Mouse (Mus musculus) cerebellum, adult 2 months (tissue): ENCODE measurements around the gene Depdc5. TPM values are rescaled to one million over a fixed set of nuclear protein-coding genes. Genes with fewer than 3 reads are reported as not detected.
A peak's percentile ranks its signal among the peaks of the same experiment; 100 is the strongest.

Experiments
- DNase-seq, 2 experiments: peaks; one replicate each; pipeline ENCODE4 v3.0.0; 2021
- H3K27ac ChIP-seq: fragments of 200-500 bp; 2 replicates; pipeline ENCODE4 v1.5.1; 2012; ENCODE audit warnings: low read length, control low read depth, inconsistent platforms; ENCODE audit not compliant: insufficient read depth
- H3K27me3 ChIP-seq: fragments of 200-500 bp; 2 replicates; pipeline ENCODE4 v1.6.1; 2012; ENCODE audit warnings: inconsistent platforms, mild to moderate bottlenecking, low read length, moderate library complexity; ENCODE audit not compliant: control insufficient read depth, insufficient read depth
- H3K4me1 ChIP-seq: fragments of 200-500 bp; 2 replicates; pipeline ENCODE4 v1.6.1; 2011; ENCODE audit warnings: low read length; ENCODE audit not compliant: control insufficient read depth, insufficient read depth
- H3K4me3 ChIP-seq: fragments of 200-500 bp; replicated peaks from 2 replicates; pipeline ENCODE3; 2011; ENCODE audit warnings: mild to moderate bottlenecking, low read depth, low read length, control low read depth; ENCODE audit not compliant: insufficient read depth
- CTCF ChIP-seq: fragments of 200-500 bp; IDR thresholded peaks from 2 replicates; pipeline ENCODE4 v1.5.1; 2011; ENCODE audit warnings: low read depth, mild to moderate bottlenecking, control low read depth, low read length, moderate library complexity, borderline replicate concordance; ENCODE audit not compliant: insufficient read depth
- POLR2A ChIP-seq: fragments of 200-500 bp; IDR thresholded peaks from 2 replicates; pipeline ENCODE4 v1.6.1; 2011; ENCODE audit warnings: low read length, control low read depth, borderline replicate concordance; ENCODE audit not compliant: insufficient read depth
- WGBS: fragments of 180-500 bp; shearing (Covaris S2); methylation state at CpG from one replicate; pipeline ENCODE4 v1.1.7; 2018; 5-methylcytosine and 5-hydroxymethylcytosine counted together
- polyA plus RNA-seq: library from polyadenylated mRNA; depleted of rRNA; stranded (reverse); fragments of >200 nt; gene quantifications from 2 replicates; pipeline ENCODE4 v1.2.3, GENCODE M21; 2012

Gene Depdc5
- polyA plus RNA-seq, 1 experiment: 45.8 TPM

- 68% methylated on average over 11 of the region's 11 CpGs for WGBS
- TF ChIP-seq CTCF (no peak), POLR2A (no peak)
- no peak overlapping the region for H3K27ac ChIP-seq
- no peaks in the 10 kb centered on the region for H3K27me3 ChIP-seq
- H3K4me3 ChIP-seq: no peak overlapping the region
- no peak for DNase-seq
- peaks cover 10% of the 10 kb centered on the region for H3K4me1 ChIP-seq
Observed at GRCm38 (mm10) chr5:33005442-33006145, 142.1 kb downstream of the Depdc5 start.

- no peak for DNase-seq
- peaks cover 20% of the 10 kb centered on the region for H3K4me1 ChIP-seq
- no peak overlapping the region for H3K4me3 ChIP-seq
- WGBS: 48% methylated on average over 8 of the region's 8 CpGs
- TF ChIP-seq POLR2A (no peak), CTCF (no peak)
- no peaks in the 10 kb centered on the region for H3K27me3 ChIP-seq
- H3K27ac ChIP-seq: no peak overlapping the region
Observed at GRCm38 (mm10) chr5:33006670-33007069, 143.2 kb downstream of the Depdc5 start.

GRCm38 (mm10) chr5:33007371-33007770 lies 143.9 kb downstream of the Depdc5 start:
- H3K27ac ChIP-seq: no peak overlapping the region
- no peak for DNase-seq
- no peak for TF ChIP-seq CTCF
- no peak for TF ChIP-seq POLR2A
- no peaks in the 10 kb centered on the region for H3K27me3 ChIP-seq
- H3K4me3 ChIP-seq: no peak overlapping the region
- H3K4me1 ChIP-seq: peaks cover 26% of the 10 kb centered on the region
- WGBS: 85% methylated on average over 4 of the region's 4 CpGs

- no peak overlapping the region for H3K4me3 ChIP-seq
- H3K27ac ChIP-seq: no peak overlapping the region
- H3K4me1 ChIP-seq: peaks cover 26% of the 10 kb centered on the region
- no peak for TF ChIP-seq CTCF
- no peak for DNase-seq
- no peaks in the 10 kb centered on the region for H3K27me3 ChIP-seq
- WGBS: 91% methylated on average over 2 of the region's 2 CpGs
Observed at GRCm38 (mm10) chr5:33009301-33009700, 145.8 kb downstream of the Depdc5 start.

- H3K4me3 ChIP-seq: no peak overlapping the region
- peak; percentile 33 to 38 for DNase-seq
- no peak for TF ChIP-seq POLR2A
- TF ChIP-seq CTCF: no peak
- no peak overlapping the region for H3K27ac ChIP-seq
- H3K4me1 ChIP-seq: peaks cover 26% of the 10 kb centered on the region
- WGBS: 60% methylated on average over 14 of the region's 14 CpGs
- H3K27me3 ChIP-seq: no peaks in the 10 kb centered on the region
Observed at GRCm38 (mm10) chr5:33009818-33010812, 146.6 kb downstream of the Depdc5 start.

- peak; percentile 77 to 78 for DNase-seq
- Histone ChIP-seq H3K4me1 (peaks cover 26% of the 10 kb centered on the region), H3K4me3 (peak overlapping the region; percentile 16), H3K27me3 (no peaks in the 10 kb centered on the region), H3K27ac (peak overlapping the region; percentile 12; the same call in 1 of the 2 replicates)
- no peak for TF ChIP-seq CTCF
- no peak for TF ChIP-seq POLR2A
- 30% methylated on average over 15 of the region's 15 CpGs for WGBS
Observed at GRCm38 (mm10) chr5:33011132-33012106, 147.9 kb downstream of the Depdc5 start.

GRCm38 (mm10) chr5:33014096-33014495 lies 150.6 kb downstream of the Depdc5 start:
- WGBS: 87% methylated on average over 1 of the region's 1 CpGs
- Histone ChIP-seq H3K27ac (no peak overlapping the region), H3K4me3 (no peak overlapping the region), H3K27me3 (no peaks in the 10 kb centered on the region), H3K4me1 (peaks cover 26% of the 10 kb centered on the region)
- no peak for DNase-seq
- TF ChIP-seq CTCF: no peak
- TF ChIP-seq POLR2A: no peak
